Mouse (Mus musculus): Measurements from ENCODE around the gene Krt77.
A peak's percentile ranks its signal among the peaks of the same experiment; 100 is the strongest.

Krt77 gene

GRCm38 (mm10) chr15:101869431-101869830 is at the start of gene Krt77:
Gene Krt77, minus strand, starts transcription at chr15:101869705.
- no peak for DNase-seq (ENCODE audit: low spot score in 2 of 2)

DNA sequence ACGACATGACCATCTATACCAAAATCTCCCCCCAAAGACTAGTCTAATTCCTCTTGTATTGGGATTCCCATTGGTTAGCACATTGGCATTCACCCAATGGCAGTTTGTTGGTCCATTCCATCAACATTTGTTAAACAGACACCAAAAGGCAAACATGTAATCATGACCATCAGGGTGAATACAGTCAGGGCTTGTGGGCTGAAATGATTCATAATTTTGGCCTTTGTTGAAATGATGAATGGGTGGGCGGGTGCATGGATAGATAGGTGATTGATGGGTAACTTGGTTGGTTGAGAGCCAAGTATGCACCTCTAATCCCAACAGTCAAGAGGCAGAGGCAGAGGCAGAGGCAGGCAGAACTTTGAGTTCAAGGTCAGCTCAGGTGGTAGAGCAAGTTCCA is 46.6 kb upstream of the Krt77 start:
- no peak for DNase-seq (ENCODE audit: low spot score in 2 of 2)

DNA sequence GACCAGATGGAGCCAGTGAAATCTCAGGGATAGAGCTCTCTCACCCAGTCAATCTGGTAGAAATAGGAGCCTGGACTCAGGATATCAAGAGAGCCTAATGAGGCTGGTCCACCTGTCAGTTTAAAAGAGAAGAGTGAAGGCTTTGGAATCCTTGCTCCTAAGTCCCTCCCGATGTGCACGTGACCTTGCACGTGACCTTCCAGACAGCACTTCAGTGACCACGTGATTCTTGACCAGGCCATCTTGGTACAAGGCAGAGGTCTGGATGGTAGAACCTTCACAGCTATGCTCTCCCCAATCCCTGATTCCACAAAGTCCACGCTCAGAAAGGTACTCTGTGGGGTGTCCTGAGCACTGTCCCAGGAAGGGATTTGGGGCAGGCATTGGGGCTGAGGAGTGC is 35.3 kb upstream of the Krt77 start:
- DNase-seq (ENCODE audit: low spot score in 2 of 2), result no peak

DNA sequence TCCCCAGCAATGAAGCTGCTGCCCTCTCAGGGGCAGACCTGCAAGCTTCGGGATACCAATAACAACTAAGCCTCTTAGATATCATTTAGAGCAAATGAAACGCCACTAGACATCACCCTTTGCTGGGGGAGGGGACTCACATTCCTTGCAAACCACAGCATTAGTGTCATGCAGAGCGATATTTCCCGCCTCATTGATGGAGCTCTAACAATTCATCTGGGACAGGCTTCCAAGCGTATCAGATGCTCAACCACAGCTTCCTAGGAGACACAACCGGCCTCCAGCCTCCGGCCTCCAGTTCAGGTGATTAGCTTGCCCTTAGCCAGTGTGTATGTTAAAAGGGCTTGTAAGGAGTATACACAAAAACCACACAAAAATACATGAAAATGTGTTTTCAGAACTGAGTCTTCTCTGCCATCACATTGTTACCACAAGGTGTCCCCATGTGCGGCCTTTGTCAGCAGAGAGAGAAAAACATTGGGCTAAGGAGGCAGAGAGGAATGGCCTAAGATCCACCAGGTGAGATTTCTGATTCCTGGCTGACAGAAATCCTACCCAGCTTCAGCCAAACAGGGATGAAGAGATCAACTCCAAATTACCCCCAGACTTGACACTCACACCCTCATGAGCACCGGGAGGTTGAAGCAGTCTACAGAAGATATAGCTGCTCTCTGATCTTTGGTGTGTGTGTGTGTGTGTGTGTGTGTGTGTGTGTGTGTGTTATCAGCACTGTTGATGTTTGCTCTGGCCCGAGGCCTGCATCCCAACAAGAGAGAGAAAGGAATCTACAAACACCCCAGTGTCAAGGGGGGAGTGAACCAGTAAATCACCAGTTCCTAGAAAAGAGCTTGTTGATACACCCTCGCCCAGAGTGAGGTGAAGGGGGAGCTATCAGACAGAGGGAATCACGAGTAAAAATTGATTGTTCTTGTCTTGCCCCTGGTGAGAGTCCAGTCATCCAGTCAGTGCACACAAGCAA is 33.0 kb upstream of the Krt77 start:
- no peak for DNase-seq (ENCODE audit: low spot score in 2 of 2)

- DNase-seq (ENCODE audit: low spot score in 2 of 2), result no peak
Measured at GRCm38 (mm10) chr15:101895216-101895615, 25.7 kb upstream of the Krt77 start.

DNA sequence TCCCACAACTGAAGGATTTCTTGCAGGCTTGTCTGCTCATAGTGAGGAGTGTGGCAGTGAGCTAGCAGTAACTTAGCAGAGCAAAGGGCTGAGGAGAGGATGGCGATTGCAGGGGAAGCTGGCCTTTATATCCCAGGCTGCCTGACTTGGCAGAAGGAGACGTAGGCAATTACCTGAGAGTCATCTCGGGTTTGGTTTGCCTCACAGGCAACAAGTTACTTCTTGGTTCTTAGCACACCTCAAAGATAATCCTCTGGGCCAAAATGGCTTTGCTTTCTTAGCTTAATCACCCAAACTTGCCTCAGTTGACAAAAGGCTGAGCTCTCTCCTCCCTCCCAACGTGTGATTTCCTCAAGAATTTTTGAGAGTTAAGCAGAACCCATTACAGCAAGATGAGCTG is 23.3 kb upstream of the Krt77 start, which contains the start of gene Krt76:
Gene Krt76, minus strand, starts transcription at position 101 of the 400 bp plus-strand sequence.
- no peak for DNase-seq (ENCODE audit: low spot score in 2 of 2)

- no peak for DNase-seq (ENCODE audit: low spot score in 2 of 2)
Measured at GRCm38 (mm10) chr15:101879776-101880175, 10.3 kb upstream of the Krt77 start.

GRCm38 (mm10) chr15:101878041-101878440 is 8.5 kb upstream of the Krt77 start:
- DNase-seq (ENCODE audit: low spot score in 2 of 2), result no peak

- DNase-seq (ENCODE audit: low spot score in 2 of 2), result no peak
Measured at GRCm38 (mm10) chr15:101874383-101874782, 4.9 kb upstream of the Krt77 start.

DNA sequence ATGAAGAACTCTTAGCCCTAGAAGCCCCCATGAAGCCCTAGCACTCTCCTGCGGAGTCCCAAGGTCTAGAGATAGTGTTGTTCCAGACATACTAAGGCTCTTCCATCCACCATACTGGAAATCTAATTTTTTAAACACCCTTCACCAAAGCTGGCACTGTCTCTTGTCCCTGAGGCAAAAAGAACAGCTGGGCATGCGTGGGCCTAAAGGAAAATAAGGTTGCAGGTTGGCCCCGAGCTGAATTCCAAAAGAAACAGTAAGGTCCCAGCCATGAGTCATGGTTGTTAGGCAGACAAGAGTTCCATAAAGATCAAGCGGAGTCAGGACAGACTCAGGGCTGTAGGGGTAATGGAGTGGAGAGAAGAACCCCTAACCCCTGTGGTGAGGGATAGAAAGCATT is 3.7 kb upstream of the Krt77 start:
- no peak for DNase-seq (ENCODE audit: low spot score in 2 of 2)

DNA sequence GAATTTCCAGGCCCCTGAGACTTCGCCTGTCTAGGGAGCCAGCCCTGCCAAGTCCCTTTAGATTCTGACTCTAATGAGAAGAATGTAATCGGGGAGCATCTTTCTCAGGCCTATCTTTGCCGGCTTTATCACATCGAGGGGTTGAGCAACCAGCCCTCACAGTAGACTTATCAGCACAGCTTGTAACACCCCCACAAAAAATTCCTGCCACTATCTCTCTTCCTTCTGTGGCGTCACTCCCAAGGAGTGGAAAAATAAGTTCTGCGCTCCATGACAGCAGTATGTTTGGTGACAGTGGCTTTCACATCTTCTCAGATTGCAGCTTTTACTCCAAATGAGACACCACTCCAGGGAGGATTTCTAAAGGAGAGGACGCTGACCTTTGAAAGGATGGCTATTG is 2.8 kb downstream of the Krt77 start:
- DNase-seq (ENCODE audit: low spot score in 2 of 2), result no peak

- DNase-seq (ENCODE audit: low spot score in 2 of 2), result no peak
Measured at GRCm38 (mm10) chr15:101860421-101861130, 8.9 kb downstream of the Krt77 start.

GRCm38 (mm10) chr15:101859735-101860170 is 9.8 kb downstream of the Krt77 start:
- DNase-seq (ENCODE audit: low spot score in 2 of 2), result peak in 1 of 2 experiments; percentile 31

DNA sequence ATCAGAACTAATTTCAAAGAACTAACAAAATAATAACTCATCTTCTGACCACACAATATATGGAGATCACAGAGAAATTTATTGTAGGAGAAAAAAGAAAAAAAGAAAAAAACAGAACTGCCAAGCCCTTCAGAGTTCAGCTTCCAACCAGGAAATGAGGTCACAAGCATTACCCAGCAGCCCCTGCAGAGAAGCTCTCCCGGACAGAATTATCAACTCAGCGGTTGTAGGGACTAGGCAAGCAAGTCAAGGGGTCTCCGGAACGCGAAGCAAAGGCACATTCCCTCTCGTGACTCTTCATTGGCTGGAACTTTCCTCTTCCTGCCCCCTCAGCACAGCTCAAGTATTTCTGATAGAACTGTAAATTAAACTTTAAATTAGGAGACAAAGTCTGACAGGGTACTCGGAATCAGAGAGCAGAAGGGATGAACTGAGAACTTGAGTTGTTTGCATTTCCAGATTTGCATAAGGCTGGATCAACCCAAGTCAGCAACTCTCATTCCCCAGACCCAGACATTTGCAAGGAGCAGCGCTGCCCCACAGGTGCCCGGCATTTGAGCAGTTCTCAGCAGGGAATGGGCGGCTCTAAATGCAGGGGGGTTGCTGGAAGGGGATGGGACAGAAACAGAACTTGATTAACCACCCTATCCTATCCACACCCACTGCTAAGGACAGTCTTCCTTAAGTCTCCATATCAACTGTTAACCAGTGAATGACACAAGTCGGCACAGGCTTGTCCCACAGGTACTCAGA is 10.7 kb downstream of the Krt77 start:
- DNase-seq (ENCODE audit: low spot score in 2 of 2), result no peak

DNA sequence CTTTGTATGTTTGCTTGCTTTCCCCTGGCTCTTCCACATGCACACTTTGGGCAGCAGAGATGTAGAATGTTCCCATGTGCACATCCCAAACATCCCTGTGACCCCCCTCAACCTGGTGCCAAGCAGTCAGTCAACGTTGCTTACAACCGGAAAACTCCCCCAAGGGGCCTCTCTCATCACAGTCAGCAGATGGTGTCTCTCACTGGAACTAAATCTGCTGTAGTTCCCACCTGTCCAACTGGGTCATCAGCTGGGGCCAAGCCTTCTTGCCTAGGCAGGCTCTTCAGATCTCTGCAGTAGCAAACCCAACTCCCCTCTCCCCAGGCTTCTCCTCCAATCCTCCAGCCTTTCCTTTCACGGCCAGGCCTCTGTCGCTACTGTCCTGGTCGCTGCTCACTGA is 12.8 kb downstream of the Krt77 start:
- DNase-seq (ENCODE audit: low spot score in 2 of 2), result no peak

DNA sequence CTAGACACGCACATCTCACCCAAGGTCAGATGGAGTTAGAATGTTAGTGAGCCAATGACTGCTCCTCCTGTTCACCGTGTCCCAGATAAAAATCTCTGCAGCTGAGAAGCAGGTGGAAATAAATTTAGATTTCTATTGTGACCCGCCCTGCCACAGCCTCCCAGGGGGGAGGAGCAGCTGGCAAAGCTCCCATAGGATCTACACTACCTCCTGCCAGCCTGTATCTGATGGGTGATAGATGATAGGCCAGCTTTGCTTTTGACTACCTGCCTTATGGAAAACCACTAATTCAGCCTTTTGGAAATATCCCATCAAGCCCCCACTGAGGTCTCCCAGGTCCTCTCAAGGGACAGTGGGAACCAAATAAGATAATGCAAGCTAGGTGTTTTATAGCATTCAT is 13.8 kb downstream of the Krt77 start:
- no peak for DNase-seq (ENCODE audit: low spot score in 2 of 2)

- no peak for DNase-seq (ENCODE audit: low spot score in 2 of 2)
Measured at GRCm38 (mm10) chr15:101854294-101854693, 15.2 kb downstream of the Krt77 start.

DNA sequence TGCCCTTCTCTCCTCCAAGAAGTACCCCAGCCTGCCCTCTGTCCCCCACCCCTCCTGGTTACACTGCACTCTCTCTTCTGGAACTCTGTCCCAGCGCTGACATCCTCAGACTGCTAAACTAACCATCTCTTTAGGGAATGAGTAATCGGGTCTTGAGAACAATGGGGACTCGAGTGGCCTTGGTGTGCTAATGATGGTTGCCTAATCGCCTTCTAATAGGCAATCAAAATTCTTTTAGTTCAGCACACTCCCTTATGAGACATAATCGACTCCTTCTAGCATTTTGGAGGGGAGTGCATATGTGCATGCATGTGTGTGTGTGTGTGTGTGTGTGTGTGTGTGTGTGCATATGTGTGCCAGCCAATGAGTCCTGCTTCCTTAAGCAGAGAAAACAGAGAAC is 16.9 kb downstream of the Krt77 start:
- DNase-seq (ENCODE audit: low spot score in 2 of 2), result no peak

GRCm38 (mm10) chr15:101850694-101851093 is 18.8 kb downstream of the Krt77 start, which contains the start of gene Krt1:
Gene Krt1, minus strand, starts transcription at chr15:101850794.
- DNase-seq (ENCODE audit: low spot score in 2 of 2), result no peak

GRCm38 (mm10) chr15:101845971-101846403 is 23.5 kb downstream of the Krt77 start:
- peak in 1 of 2 experiments; percentile 32 for DNase-seq (ENCODE audit: low spot score in 2 of 2)

DNA sequence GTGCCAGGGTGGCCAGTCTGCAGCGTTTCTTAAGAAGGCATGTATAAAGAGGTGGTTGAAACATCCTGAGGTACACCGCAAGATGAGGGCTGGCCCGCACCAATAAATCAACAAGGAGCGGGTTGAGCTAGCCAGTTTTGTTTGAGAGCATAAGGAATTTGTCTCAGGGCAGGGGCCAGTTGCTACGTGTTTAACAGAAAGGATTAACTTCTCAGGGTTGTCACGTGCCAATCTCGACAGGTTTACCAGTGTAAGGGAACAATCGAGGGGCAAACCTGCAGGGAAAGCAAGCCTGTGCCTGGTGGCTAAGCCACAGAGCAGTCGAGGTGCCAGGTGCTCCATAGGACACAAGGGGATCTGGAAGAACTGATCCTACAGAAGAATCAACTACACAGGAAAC is 26.3 kb downstream of the Krt77 start:
- DNase-seq (ENCODE audit: low spot score in 2 of 2), result no peak
